Comparison of ENCODE assay signal across 1 mouse cellular context in genomic region chr6:47830104-47831078, GRCm38 (mm10).
TF ChIP-seq lines count a peak whose summit lies in the region.

Gene Zfp786, minus strand, starts transcription at chr6:47830867.

TF ChIP-seq in CH12.LX, 34 proteins besides CTCF, POLR2A, EP300 and RAD21 (continued from another document):
- TF ChIP-seq CHD1 (IDR thresholded peaks at IDR 0.05; ENCODE audit: low read depth, low read length) (no peak), TBP (conservative IDR thresholded peaks at IDR 0.05; ENCODE audit: low read depth, low read length) (no peak), MAX (IDR thresholded peaks at IDR 0.05; ENCODE audit: low read length) (no peak; the same call in 1 of the 2 replicates), KAT2A (IDR thresholded peaks at IDR 0.05; ENCODE audit: insufficient replicate concordance, low read length) (no peak), PAX5 (IDR thresholded peaks at IDR 0.05; ENCODE audit: low read length) (no peak), JUN (IDR thresholded peaks at IDR 0.05; ENCODE audit: insufficient read depth, low read depth, low read length) (no peak), USF1 (IDR thresholded peaks at IDR 0.05; ENCODE audit: low read depth, low read length) (no peak), ETS1 (conservative IDR thresholded peaks at IDR 0.05; ENCODE audit: low read depth, low read length) (no peak), MEF2A (IDR thresholded peaks at IDR 0.05; ENCODE audit: borderline replicate concordance, low read depth, low read length) (peak; percentile 56; the same call in 1 of the 2 replicates), HCFC1 (IDR thresholded peaks at IDR 0.05; ENCODE audit: low read depth, low read length) (peak; percentile 49; the same call in 1 of the 2 replicates), RCOR1 (conservative IDR thresholded peaks at IDR 0.05; ENCODE audit: low read depth, low read length) (no peak), ZNF384 (IDR thresholded peaks at IDR 0.05; ENCODE audit: low read depth, low read length) (no peak), MXI1 (IDR thresholded peaks at IDR 0.05; ENCODE audit: low read depth, low read length) (no peak), ZKSCAN1 (IDR thresholded peaks at IDR 0.05; ENCODE audit: borderline replicate concordance, low read depth, low read length) (no peak)
